Mouse (Mus musculus) liver, adult 2 months (tissue): ENCODE measurements around the gene Cmtm7. TPM values are rescaled to one million over a fixed set of nuclear protein-coding genes. Genes with fewer than 3 reads are reported as not detected.

Experiments used
- DNase-seq: peaks from one replicate; pipeline ENCODE4 v3.0.0-alpha.2; 2011; ENCODE audit warnings: low read depth, low spot score; ENCODE audit errors: extremely low read depth
- H3K27ac ChIP-seq: fragments of 200-500 bp; replicated peaks from 2 replicates; pipeline ENCODE4 v1.5.1; 2012; ENCODE audit warnings: low read depth, mild to moderate bottlenecking, control low read depth, inconsistent platforms, low read length; ENCODE audit not compliant: insufficient read depth
- H3K27me3 ChIP-seq: fragments of 200-500 bp; 2 replicates; pipeline ENCODE4 v1.6.1; 2012; ENCODE audit warnings: mild to moderate bottlenecking, moderate library complexity, low read length, inconsistent platforms; ENCODE audit not compliant: control insufficient read depth, insufficient read depth
- H3K36me3 ChIP-seq: fragments of 200-500 bp; 2 replicates; pipeline ENCODE4 v1.6.1; 2012; ENCODE audit warnings: low read length, inconsistent platforms; ENCODE audit not compliant: control insufficient read depth, insufficient read depth
- H3K4me1 ChIP-seq: fragments of 200-500 bp; 2 replicates; pipeline ENCODE4 v1.6.1; 2011; ENCODE audit warnings: low read length; ENCODE audit not compliant: control insufficient read depth, insufficient read depth
- H3K4me3 ChIP-seq: fragments of 200-500 bp; 2 replicates; pipeline ENCODE4 v1.5.1; 2011; ENCODE audit warnings: low read depth, mild to moderate bottlenecking, control low read depth, low read length, moderate library complexity; ENCODE audit not compliant: insufficient read depth
- H3K79me2 ChIP-seq: fragments of 200-500 bp; 2 replicates; pipeline ENCODE4 v1.6.1; 2012; ENCODE audit warnings: inconsistent platforms, mild to moderate bottlenecking, low read length, moderate library complexity; ENCODE audit not compliant: control insufficient read depth, insufficient read depth
- H3K9ac ChIP-seq: fragments of 200-500 bp; 2 replicates; pipeline ENCODE4 v1.6.1; 2012; ENCODE audit warnings: low read depth, mild to moderate bottlenecking, control low read depth, inconsistent platforms, low read length
- CTCF ChIP-seq: fragments of 200-500 bp; IDR thresholded peaks from 2 replicates; pipeline ENCODE4 v1.5.1; 2011; ENCODE audit warnings: low read depth, low read length, control low read depth
- POLR2A ChIP-seq: fragments of 200-500 bp; IDR thresholded peaks from 2 replicates; pipeline ENCODE4 v1.6.1; 2011; ENCODE audit warnings: low read length, control low read depth; ENCODE audit not compliant: insufficient read depth; ENCODE audit errors: extremely low read depth
- WGBS: fragments of 180-500 bp; shearing (Covaris S2); methylation state at CpG from one replicate; pipeline ENCODE4 v1.1.7; 2018; 5-methylcytosine and 5-hydroxymethylcytosine counted together
- polyA plus RNA-seq: library from polyadenylated mRNA; depleted of rRNA; stranded (reverse); fragments of >200 nt; gene quantifications from 2 replicates; pipeline ENCODE4 v1.2.3, GENCODE M21; 2012
- total RNA-seq: library from RNA; depleted of rRNA; stranded (reverse); fragments of >200 nt; gene quantifications from 2 replicates; pipeline ENCODE4 v1.2.3, GENCODE M21; 2014

The Cmtm7 gene
- total and polyA plus RNA-seq, 2 experiments: 5.3 to 17.3 TPM

GRCm38 (mm10) chr9:114777178-114778046 lies 4.2 kb downstream of the Cmtm7 start:
- H3K79me2 ChIP-seq: no peaks in the 10 kb centered on the region
- no peak for TF ChIP-seq CTCF
- no peak for TF ChIP-seq POLR2A
- H3K27ac ChIP-seq: no peak overlapping the region
- H3K4me1 ChIP-seq: no peaks in the 10 kb centered on the region
- no peaks in the 10 kb centered on the region for H3K27me3 ChIP-seq
- H3K36me3 ChIP-seq: no peaks in the 10 kb centered on the region
- 71% methylated on average over 6 of the region's 6 CpGs for WGBS
- H3K4me3 ChIP-seq: no peak overlapping the region
- DNase-seq: no peak
- no peak overlapping the region for H3K9ac ChIP-seq

- 93% methylated on average over 3 of the region's 3 CpGs for WGBS
- H3K4me3 ChIP-seq: no peak overlapping the region
- H3K9ac ChIP-seq: no peak overlapping the region
- H3K36me3 ChIP-seq: no peaks in the 10 kb centered on the region
- no peak for DNase-seq
- H3K27me3 ChIP-seq: no peaks in the 10 kb centered on the region
- no peaks in the 10 kb centered on the region for H3K79me2 ChIP-seq
- no peak overlapping the region for H3K27ac ChIP-seq
- TF ChIP-seq CTCF: no peak
- TF ChIP-seq POLR2A: no peak
- no peaks in the 10 kb centered on the region for H3K4me1 ChIP-seq
Measured at GRCm38 (mm10) chr9:114776361-114776760, 5.3 kb downstream of the Cmtm7 start.

GRCm38 (mm10) chr9:114775272-114775671 lies 6.4 kb downstream of the Cmtm7 start:
- Histone ChIP-seq H3K27ac (no peak overlapping the region), H3K27me3 (no peaks in the 10 kb centered on the region), H3K79me2 (no peaks in the 10 kb centered on the region), H3K9ac (no peak overlapping the region), H3K36me3 (no peaks in the 10 kb centered on the region), H3K4me1 (no peaks in the 10 kb centered on the region), H3K4me3 (no peak overlapping the region)
- TF ChIP-seq CTCF (no peak), POLR2A (no peak)
- DNase-seq: no peak
- 47% methylated on average over 4 of the region's 4 CpGs for WGBS

DNA sequence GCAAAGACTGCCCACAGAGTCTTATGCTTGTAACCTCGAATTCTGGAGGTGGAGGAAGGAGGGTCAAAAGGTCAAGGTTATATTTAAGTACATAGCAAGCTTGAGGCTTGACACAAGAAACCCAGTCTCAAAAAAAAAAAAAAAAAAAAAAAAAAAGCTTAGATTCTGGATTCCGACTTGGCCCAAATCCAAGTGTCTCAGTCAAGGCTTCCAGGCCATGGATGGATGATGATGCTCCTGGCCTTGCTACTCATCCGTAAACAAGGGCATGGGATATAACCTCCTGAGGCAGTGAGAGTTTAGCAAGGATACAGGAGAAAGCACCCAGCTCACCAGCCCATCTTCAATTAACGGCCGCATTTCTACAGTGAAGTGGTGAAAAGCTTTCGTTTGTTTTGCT lies 7.0 kb downstream of the Cmtm7 start:
- 74% methylated on average over 6 of the region's 6 CpGs for WGBS
- H3K9ac ChIP-seq: no peak overlapping the region
- DNase-seq: no peak
- H3K27ac ChIP-seq: no peak overlapping the region
- H3K4me1 ChIP-seq: no peaks in the 10 kb centered on the region
- no peaks in the 10 kb centered on the region for H3K27me3 ChIP-seq
- H3K79me2 ChIP-seq: no peaks in the 10 kb centered on the region
- no peaks in the 10 kb centered on the region for H3K36me3 ChIP-seq
- TF ChIP-seq CTCF (no peak), POLR2A (no peak)
- no peak overlapping the region for H3K4me3 ChIP-seq

DNA sequence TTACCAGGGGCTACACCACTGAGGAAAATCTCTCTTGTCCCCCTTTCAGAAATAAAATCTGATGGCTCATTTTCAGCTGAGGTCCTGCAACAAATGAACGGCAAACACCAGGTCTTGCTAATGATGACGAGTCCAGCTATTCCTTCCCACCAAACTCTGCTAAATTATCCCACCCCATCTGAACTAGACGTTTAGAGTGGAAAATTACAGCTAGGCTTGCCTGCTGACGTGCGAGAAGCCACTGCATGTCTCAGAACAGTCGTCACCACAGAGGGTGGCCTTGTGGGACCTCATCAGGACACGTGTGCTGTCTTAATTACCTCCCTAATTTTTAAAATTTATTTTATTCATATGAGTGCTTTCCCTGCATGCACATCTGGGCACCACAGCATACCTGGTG lies 10.1 kb downstream of the Cmtm7 start:
- Histone ChIP-seq H3K27ac (no peak overlapping the region), H3K36me3 (no peaks in the 10 kb centered on the region), H3K9ac (no peak overlapping the region), H3K79me2 (no peaks in the 10 kb centered on the region), H3K27me3 (no peaks in the 10 kb centered on the region), H3K4me3 (no peak overlapping the region), H3K4me1 (no peaks in the 10 kb centered on the region)
- TF ChIP-seq POLR2A: no peak
- TF ChIP-seq CTCF: no peak
- 93% methylated on average over 7 of the region's 7 CpGs for WGBS
- DNase-seq: no peak

- Histone ChIP-seq H3K9ac (no peak overlapping the region), H3K27ac (no peak overlapping the region), H3K79me2 (no peaks in the 10 kb centered on the region), H3K4me1 (no peaks in the 10 kb centered on the region), H3K27me3 (no peaks in the 10 kb centered on the region), H3K36me3 (no peaks in the 10 kb centered on the region), H3K4me3 (no peak overlapping the region)
- no peak for DNase-seq
- no peak for TF ChIP-seq POLR2A
- no peak for TF ChIP-seq CTCF
- WGBS: 79% methylated on average over 4 of the region's 4 CpGs
Measured at GRCm38 (mm10) chr9:114770224-114770623, 11.4 kb downstream of the Cmtm7 start.
